Mouse (Mus musculus): ENCODE measurements at regions not wholly inside any gene's neighbourhood (a gene's known extent, or its start where the extent isn't known, plus 50 kb on each side); places are given as distances from the start of the nearest gene placed in this dataset.

- no peaks in the 10 kb centered on the region for H3K27me3 ChIP-seq (ENCODE audit: control insufficient read depth, insufficient read depth, low read length, poor library complexity, severe bottlenecking)
- no peaks in the 10 kb centered on the region for H3K9me3 ChIP-seq (replicated peaks; ENCODE audit: control insufficient read depth, insufficient read depth, low read length, poor library complexity, severe bottlenecking)
- no peak overlapping the region for H3K4me3 ChIP-seq (ENCODE audit: low read depth, low read length)
- H3K9ac ChIP-seq (ENCODE audit: low read depth, poor library complexity, severe bottlenecking) = no peak overlapping the region
- no peak overlapping the region for H3K27ac ChIP-seq (ENCODE audit: insufficient read depth, low read length)
- H3K36me3 ChIP-seq (ENCODE audit: control insufficient read depth, insufficient read depth, low read length, poor library complexity, severe bottlenecking) = no peaks in the 10 kb centered on the region
- 0 out of 2 replicates have a peak, but pooled peaks have one; percentile 40 for TF ChIP-seq EP300 (IDR thresholded peaks at IDR 0.05; ENCODE audit: insufficient read depth, low read depth, low read length)
- TF ChIP-seq POLR2A (IDR thresholded peaks at IDR 0.05; ENCODE audit: insufficient read depth, low read length) = no peak
- no peaks in the 10 kb centered on the region for H3K4me1 ChIP-seq (ENCODE audit: control insufficient read depth, insufficient read depth, low read length)
These were observed 478.5 kb downstream of the Zfp704 start for GRCm38 (mm10) chr3:9131366-9131765.

- Histone ChIP-seq H3K4me3 (ENCODE audit: low read depth, low read length) (no peak overlapping the region), H3K4me1 (ENCODE audit: control insufficient read depth, insufficient read depth, low read length) (no peaks in the 10 kb centered on the region), H3K9ac (ENCODE audit: low read depth, poor library complexity, severe bottlenecking) (no peak overlapping the region), H3K36me3 (ENCODE audit: control insufficient read depth, insufficient read depth, low read length, poor library complexity, severe bottlenecking) (no peaks in the 10 kb centered on the region), H3K9me3 (replicated peaks; ENCODE audit: control insufficient read depth, insufficient read depth, low read length, poor library complexity, severe bottlenecking) (no peaks in the 10 kb centered on the region), H3K27me3 (ENCODE audit: control insufficient read depth, insufficient read depth, low read length, poor library complexity, severe bottlenecking) (no peaks in the 10 kb centered on the region), H3K27ac (ENCODE audit: insufficient read depth, low read length) (no peak overlapping the region)
- TF ChIP-seq POLR2A (IDR thresholded peaks at IDR 0.05; ENCODE audit: insufficient read depth, low read length) (no peak), EP300 (IDR thresholded peaks at IDR 0.05; ENCODE audit: insufficient read depth, low read depth, low read length) (no peak), CTCF (IDR thresholded peaks at IDR 0.05; ENCODE audit: low read depth, low read length) (no peak)
These were observed 481.5 kb downstream of the Zfp704 start for GRCm38 (mm10) chr3:9128407-9128806.

GRCm38 (mm10) chr3:9123079-9123478, 486.8 kb downstream of the Zfp704 start:
- TF ChIP-seq EP300 (IDR thresholded peaks at IDR 0.05; ENCODE audit: insufficient read depth, low read depth, low read length) (no peak), CTCF (IDR thresholded peaks at IDR 0.05; ENCODE audit: low read depth, low read length) (no peak), POLR2A (IDR thresholded peaks at IDR 0.05; ENCODE audit: insufficient read depth, low read length) (no peak)
- Histone ChIP-seq H3K9ac (ENCODE audit: low read depth, poor library complexity, severe bottlenecking) (no peak overlapping the region), H3K4me1 (ENCODE audit: control insufficient read depth, insufficient read depth, low read length) (no peaks in the 10 kb centered on the region), H3K27me3 (ENCODE audit: control insufficient read depth, insufficient read depth, low read length, poor library complexity, severe bottlenecking) (no peaks in the 10 kb centered on the region), H3K27ac (ENCODE audit: insufficient read depth, low read length) (no peak overlapping the region), H3K36me3 (ENCODE audit: control insufficient read depth, insufficient read depth, low read length, poor library complexity, severe bottlenecking) (no peaks in the 10 kb centered on the region), H3K9me3 (replicated peaks; ENCODE audit: control insufficient read depth, insufficient read depth, low read length, poor library complexity, severe bottlenecking) (no peaks in the 10 kb centered on the region), H3K4me3 (ENCODE audit: low read depth, low read length) (no peak overlapping the region)

- H3K27me3 ChIP-seq (ENCODE audit: control insufficient read depth, insufficient read depth, low read length, poor library complexity, severe bottlenecking) = no peaks in the 10 kb centered on the region
- no peaks in the 10 kb centered on the region for H3K36me3 ChIP-seq (ENCODE audit: control insufficient read depth, insufficient read depth, low read length, poor library complexity, severe bottlenecking)
- H3K4me3 ChIP-seq (ENCODE audit: low read depth, low read length) = no peak overlapping the region
- no peak overlapping the region for H3K27ac ChIP-seq (ENCODE audit: insufficient read depth, low read length)
- no peaks in the 10 kb centered on the region for H3K4me1 ChIP-seq (ENCODE audit: control insufficient read depth, insufficient read depth, low read length)
- no peak for TF ChIP-seq EP300 (IDR thresholded peaks at IDR 0.05; ENCODE audit: insufficient read depth, low read depth, low read length)
- TF ChIP-seq POLR2A (IDR thresholded peaks at IDR 0.05; ENCODE audit: insufficient read depth, low read length) = no peak
- H3K9ac ChIP-seq (ENCODE audit: low read depth, poor library complexity, severe bottlenecking) = no peak overlapping the region
- H3K9me3 ChIP-seq (replicated peaks; ENCODE audit: control insufficient read depth, insufficient read depth, low read length, poor library complexity, severe bottlenecking) = no peaks in the 10 kb centered on the region
These were observed 492.0 kb downstream of the Zfp704 start for GRCm38 (mm10) chr3:9117913-9118312.

- Histone ChIP-seq H3K27me3 (ENCODE audit: control insufficient read depth, insufficient read depth, low read length, poor library complexity, severe bottlenecking) (no peaks in the 10 kb centered on the region), H3K4me3 (ENCODE audit: low read depth, low read length) (no peak overlapping the region), H3K9ac (ENCODE audit: low read depth, poor library complexity, severe bottlenecking) (no peak overlapping the region), H3K9me3 (replicated peaks; ENCODE audit: control insufficient read depth, insufficient read depth, low read length, poor library complexity, severe bottlenecking) (peaks cover 10% of the 10 kb centered on the region), H3K4me1 (ENCODE audit: control insufficient read depth, insufficient read depth, low read length) (no peaks in the 10 kb centered on the region), H3K36me3 (ENCODE audit: control insufficient read depth, insufficient read depth, low read length, poor library complexity, severe bottlenecking) (no peaks in the 10 kb centered on the region), H3K27ac (ENCODE audit: insufficient read depth, low read length) (no peak overlapping the region)
- TF ChIP-seq CTCF (IDR thresholded peaks at IDR 0.05; ENCODE audit: low read depth, low read length) = no peak
- no peak for TF ChIP-seq POLR2A (IDR thresholded peaks at IDR 0.05; ENCODE audit: insufficient read depth, low read length)
- TF ChIP-seq EP300 (IDR thresholded peaks at IDR 0.05; ENCODE audit: insufficient read depth, low read depth, low read length) = no peak
These were observed 496.5 kb downstream of the Zfp704 start for GRCm38 (mm10) chr3:9113410-9113809.

- H3K27ac ChIP-seq (ENCODE audit: insufficient read depth, low read length) = no peak overlapping the region
These were observed 499.1 kb downstream of the Zfp704 start for GRCm38 (mm10) chr3:9110741-9111140.

More at GRCm38 (mm10) chr3:9110741-9111140, 499.1 kb downstream of the Zfp704 start:
- TF ChIP-seq EP300 (IDR thresholded peaks at IDR 0.05; ENCODE audit: insufficient read depth, low read depth, low read length) = no peak
- no peak for TF ChIP-seq POLR2A (IDR thresholded peaks at IDR 0.05; ENCODE audit: insufficient read depth, low read length)
- TF ChIP-seq CTCF (IDR thresholded peaks at IDR 0.05; ENCODE audit: low read depth, low read length) = no peak
- Histone ChIP-seq H3K9ac (ENCODE audit: low read depth, poor library complexity, severe bottlenecking) (no peak overlapping the region), H3K36me3 (ENCODE audit: control insufficient read depth, insufficient read depth, low read length, poor library complexity, severe bottlenecking) (no peaks in the 10 kb centered on the region), H3K27me3 (ENCODE audit: control insufficient read depth, insufficient read depth, low read length, poor library complexity, severe bottlenecking) (no peaks in the 10 kb centered on the region), H3K4me3 (ENCODE audit: low read depth, low read length) (no peak overlapping the region), H3K9me3 (replicated peaks; ENCODE audit: control insufficient read depth, insufficient read depth, low read length, poor library complexity, severe bottlenecking) (peaks cover 10% of the 10 kb centered on the region), H3K4me1 (ENCODE audit: control insufficient read depth, insufficient read depth, low read length) (no peaks in the 10 kb centered on the region)

All from ES-Bruce4 (cell line).